Mouse (Mus musculus) embryonic facial prominence, embryonic 11.5 days (tissue): ENCODE data around the gene Tle6. TPM values are rescaled to one million over a fixed set of nuclear protein-coding genes. Genes with fewer than 3 reads are reported as not detected.

Experiments used
- ATAC-seq: fragments of 200-750 bp; cut with Nextera tagmentation; replicated peaks from 2 replicates; pipeline ENCODE4 v1.8.0; 2017; ENCODE audit warnings: low read depth; ENCODE audit not compliant: insufficient number of reproducible peaks, low FRiP score, low TSS enrichment
- DNase-seq: peaks from one replicate; pipeline ENCODE4 v3.0.0-alpha.2; 2015; ENCODE audit warnings: low spot score
- H3K27ac ChIP-seq: fragments of 300-500 bp; sonication (generic); replicated peaks from 2 replicates; pipeline ENCODE4 v1.5.1; 2014; ENCODE audit warnings: mild to moderate bottlenecking, low read depth, low read length, control low read depth
- H3K27me3 ChIP-seq: fragments of 300-500 bp; sonication (generic); 2 replicates; pipeline ENCODE4 v1.6.1; 2014; ENCODE audit warnings: mild to moderate bottlenecking, low read length, moderate library complexity, mixed read lengths; ENCODE audit not compliant: control insufficient read depth, insufficient read depth
- H3K36me3 ChIP-seq: fragments of 300-500 bp; sonication (generic); replicated peaks from 2 replicates; pipeline ENCODE4 v1.6.1; 2014; ENCODE audit warnings: low read depth, mild to moderate bottlenecking, low read length, moderate library complexity, mixed read lengths; ENCODE audit not compliant: control insufficient read depth, insufficient read depth
- H3K4me1 ChIP-seq: fragments of 300-500 bp; sonication (generic); 2 replicates; pipeline ENCODE4 v1.6.1; 2014; ENCODE audit warnings: low read length, mixed read lengths; ENCODE audit not compliant: control insufficient read depth, insufficient read depth
- H3K4me2 ChIP-seq: fragments of 300-500 bp; sonication (generic); 2 replicates; pipeline ENCODE4 v1.6.1; 2014; ENCODE audit warnings: low read depth, mild to moderate bottlenecking, control low read depth, low read length, moderate library complexity
- H3K4me3 ChIP-seq: fragments of 300-500 bp; sonication (generic); 2 replicates; pipeline ENCODE4 v1.5.1; 2014; ENCODE audit warnings: low read depth, low read length, control low read depth
- H3K9ac ChIP-seq: fragments of 300-500 bp; sonication (generic); replicated peaks from 2 replicates; pipeline ENCODE4 v1.6.1; 2014; ENCODE audit warnings: mild to moderate bottlenecking, control low read depth, low read length
- H3K9me3 ChIP-seq: fragments of 300-500 bp; sonication (generic); replicated peaks from 2 replicates; pipeline ENCODE4 v1.6.1; 2016; ENCODE audit warnings: mild to moderate bottlenecking, low read length, inconsistent platforms, mixed read lengths; ENCODE audit not compliant: control insufficient read depth
- WGBS: fragments of 180-500 bp; shearing (Covaris S2); extraction: QIAGEN DNeasy Blood & Tissue Kit; methylation state at CpG from one replicate; pipeline ENCODE4 v1.1.7; 2014; 5-methylcytosine and 5-hydroxymethylcytosine counted together
- polyA plus RNA-seq: library from polyadenylated mRNA; unstranded; fragments of >200 nt; fragmentation: Nextera tagmentation; extraction: Ambion mirVana; gene quantifications from 2 replicates; pipeline ENCODE4 v1.2.1, GENCODE M21; 2014

The Tle6 gene
- polyA plus RNA-seq, 1 experiment from 2014 or later: 7.1 TPM

- Histone ChIP-seq H3K4me3 (no peak overlapping the region), H3K9me3 (no peaks in the 10 kb centered on the region), H3K4me2 (no peak overlapping the region), H3K27ac (no peak overlapping the region), H3K36me3 (no peaks in the 10 kb centered on the region), H3K27me3 (no peaks in the 10 kb centered on the region; the same call in 1 of the 2 replicates), H3K4me1 (peaks cover 20% of the 10 kb centered on the region), H3K9ac (no peak overlapping the region)
- DNase-seq: no peak
- no peak for ATAC-seq
- 30% methylated on average over 5 of the region's 5 CpGs for WGBS
Observed at GRCm38 (mm10) chr10:81595599-81595998, 5.3 kb downstream of the Tle6 start.

GRCm38 (mm10) chr10:81593935-81594334, 6.9 kb downstream of the Tle6 start:
- Histone ChIP-seq H3K27ac (no peak overlapping the region), H3K9me3 (no peaks in the 10 kb centered on the region), H3K9ac (no peak overlapping the region), H3K27me3 (no peaks in the 10 kb centered on the region; the same call in 1 of the 2 replicates), H3K4me3 (no peak overlapping the region), H3K36me3 (no peaks in the 10 kb centered on the region), H3K4me1 (peaks cover 20% of the 10 kb centered on the region), H3K4me2 (no peak overlapping the region)
- ATAC-seq: no peak
- no peak for DNase-seq
- WGBS: 76% methylated on average over 18 of the region's 18 CpGs

- no peak overlapping the region for H3K27ac ChIP-seq
- no peaks in the 10 kb centered on the region for H3K9me3 ChIP-seq
- no peaks in the 10 kb centered on the region for H3K27me3 ChIP-seq
- H3K36me3 ChIP-seq: no peaks in the 10 kb centered on the region
- 66% methylated on average over 4 of the region's 4 CpGs for WGBS
- DNase-seq (no peak), ATAC-seq (no peak)
- H3K4me3 ChIP-seq: no peak overlapping the region
- H3K4me2 ChIP-seq: no peak overlapping the region
- no peak overlapping the region for H3K9ac ChIP-seq
- H3K4me1 ChIP-seq: peaks cover 20% of the 10 kb centered on the region
Observed at GRCm38 (mm10) chr10:81593223-81593622, 7.7 kb downstream of the Tle6 start.

- H3K27me3 ChIP-seq: no peaks in the 10 kb centered on the region; the same call in 1 of the 2 replicates
- no peak for ATAC-seq
Observed at GRCm38 (mm10) chr10:81592631-81593030, 8.2 kb downstream of the Tle6 start.

GRCm38 (mm10) chr10:81591846-81592245, 9.0 kb downstream of the Tle6 start:
- Histone ChIP-seq H3K4me2 (no peak overlapping the region), H3K9me3 (no peaks in the 10 kb centered on the region), H3K36me3 (no peaks in the 10 kb centered on the region), H3K4me3 (no peak overlapping the region), H3K9ac (no peak overlapping the region), H3K27me3 (peaks cover 5% of the 10 kb centered on the region; the same call in 1 of the 2 replicates), H3K27ac (no peak overlapping the region), H3K4me1 (peaks cover 15% of the 10 kb centered on the region)
- ATAC-seq (no peak), DNase-seq (no peak)
- WGBS: 73% methylated on average over 9 of the region's 9 CpGs

More at GRCm38 (mm10) chr10:81592631-81593030, 8.2 kb downstream of the Tle6 start:
- H3K9me3 ChIP-seq: no peaks in the 10 kb centered on the region
- no peaks in the 10 kb centered on the region for H3K36me3 ChIP-seq
- no peak overlapping the region for H3K4me2 ChIP-seq
- no peak overlapping the region for H3K9ac ChIP-seq
- H3K27ac ChIP-seq: no peak overlapping the region
- no peak for DNase-seq
- peaks cover 19% of the 10 kb centered on the region for H3K4me1 ChIP-seq
- no peak overlapping the region for H3K4me3 ChIP-seq
- WGBS: 81% methylated on average over 7 of the region's 7 CpGs

- H3K4me3 ChIP-seq: no peak overlapping the region
- no peaks in the 10 kb centered on the region for H3K9me3 ChIP-seq
- 67% methylated on average over 7 of the region's 7 CpGs for WGBS
- ATAC-seq: no peak
- DNase-seq: no peak
- H3K27me3 ChIP-seq: peaks cover 6% of the 10 kb centered on the region; the same call in 1 of the 2 replicates
- no peak overlapping the region for H3K4me2 ChIP-seq
- H3K4me1 ChIP-seq: no peaks in the 10 kb centered on the region
- no peak overlapping the region for H3K27ac ChIP-seq
- H3K36me3 ChIP-seq: no peaks in the 10 kb centered on the region
- no peak overlapping the region for H3K9ac ChIP-seq
Observed at GRCm38 (mm10) chr10:81588739-81589138, 12.1 kb downstream of the Tle6 start.

GRCm38 (mm10) chr10:81583347-81583746, 17.5 kb downstream of the Tle6 start:
- H3K27me3 ChIP-seq: peaks cover 8% of the 10 kb centered on the region; the same call in 1 of the 2 replicates
- no peaks in the 10 kb centered on the region for H3K4me1 ChIP-seq
- no peaks in the 10 kb centered on the region for H3K36me3 ChIP-seq
- WGBS: 54% methylated on average over 6 of the region's 6 CpGs
- H3K9ac ChIP-seq: no peak overlapping the region
- no peaks in the 10 kb centered on the region for H3K9me3 ChIP-seq
- no peak overlapping the region for H3K4me3 ChIP-seq
- H3K27ac ChIP-seq: no peak overlapping the region
- H3K4me2 ChIP-seq: no peak overlapping the region
- DNase-seq (no peak), ATAC-seq (no peak)

GRCm38 (mm10) chr10:81580441-81581070, 20.3 kb downstream of the Tle6 start:
- peaks cover 8% of the 10 kb centered on the region for H3K27me3 ChIP-seq
- 0 out of 2 replicates have a peak, but pooled peaks cover 6% of the 10 kb centered on the region for H3K4me1 ChIP-seq
- ATAC-seq (no peak), DNase-seq (no peak)
- H3K9me3 ChIP-seq: no peaks in the 10 kb centered on the region
- H3K27ac ChIP-seq: no peak overlapping the region
- no peak overlapping the region for H3K4me3 ChIP-seq
- 44% methylated on average over 25 of the region's 25 CpGs for WGBS
- H3K9ac ChIP-seq: peak overlapping the region; percentile 13; the same call in 1 of the 2 replicates
- no peaks in the 10 kb centered on the region for H3K36me3 ChIP-seq
- H3K4me2 ChIP-seq: no peak overlapping the region; the same call in 1 of the 2 replicates
